Mouse (Mus musculus) lung, embryonic 14.5 days (tissue): Measurements from ENCODE around the gene Spats2l. TPM values are rescaled to one million over a fixed set of nuclear protein-coding genes. Genes with fewer than 3 reads are reported as not detected.
A peak's percentile ranks its signal among the peaks of the same experiment; 100 is the strongest.

Experiments used
- ATAC-seq: fragments of 200-750 bp; cut with Nextera tagmentation; 2 replicates; pipeline ENCODE4 v1.8.0; 2017; ENCODE audit warnings: mild to moderate bottlenecking, moderate TSS enrichment, moderate library complexity; ENCODE audit not compliant: insufficient read depth
- DNase-seq: peaks from one replicate; pipeline ENCODE4 v3.0.0-alpha.2; 2015
- H3K27ac ChIP-seq: fragments of 300-500 bp; sonication (generic); 2 replicates; pipeline ENCODE4 v1.5.1; 2014; ENCODE audit warnings: low read depth, mild to moderate bottlenecking, moderate library complexity
- H3K27me3 ChIP-seq: fragments of 300-500 bp; sonication (generic); 2 replicates; pipeline ENCODE4 v1.6.1; 2014; ENCODE audit warnings: low read length, control low read depth; ENCODE audit not compliant: insufficient read depth
- H3K36me3 ChIP-seq: fragments of 300-500 bp; sonication (generic); 2 replicates; pipeline ENCODE4 v1.6.1; 2014; ENCODE audit warnings: control low read depth; ENCODE audit not compliant: insufficient read depth
- H3K4me1 ChIP-seq: fragments of 300-500 bp; sonication (generic); 2 replicates; pipeline ENCODE4 v1.6.1; 2014; ENCODE audit warnings: antibody characterized with exemption, control low read depth; ENCODE audit not compliant: insufficient read depth
- H3K4me2 ChIP-seq: fragments of 300-500 bp; sonication (generic); 2 replicates; pipeline ENCODE4 v1.6.1; 2014; ENCODE audit warnings: mild to moderate bottlenecking
- H3K4me3 ChIP-seq: fragments of 300-500 bp; sonication (generic); 2 replicates; pipeline ENCODE4 v1.5.1; 2014; ENCODE audit warnings: low read depth, low read length
- H3K9ac ChIP-seq: fragments of 300-500 bp; sonication (generic); 2 replicates; pipeline ENCODE4 v1.6.1; 2014
- H3K9me3 ChIP-seq: fragments of 300-500 bp; sonication (generic); 2 replicates; pipeline ENCODE4 v1.6.1; 2016; ENCODE audit warnings: low read depth, low read length, control low read depth
- CTCF ChIP-seq: IDR thresholded peaks from 2 replicates; pipeline ENCODE4 v1.5.1; 2016; ENCODE audit warnings: antibody characterized with exemption, low read depth
- WGBS: fragments of 180-500 bp; shearing (Covaris S2); extraction: QIAGEN DNeasy Blood & Tissue Kit; methylation state at CpG from one replicate; pipeline ENCODE4 v1.1.7; 2014; 5-methylcytosine and 5-hydroxymethylcytosine counted together
- polyA plus RNA-seq: library from polyadenylated mRNA; unstranded; fragments of >200 nt; fragmentation: Nextera tagmentation; extraction: Ambion mirVana; gene quantifications from 2 replicates; pipeline ENCODE4 v1.2.1, GENCODE M21; 2014

The Spats2l gene
- polyA plus RNA-seq, 1 experiment from 2014 or later = 81.2 TPM

DNA sequence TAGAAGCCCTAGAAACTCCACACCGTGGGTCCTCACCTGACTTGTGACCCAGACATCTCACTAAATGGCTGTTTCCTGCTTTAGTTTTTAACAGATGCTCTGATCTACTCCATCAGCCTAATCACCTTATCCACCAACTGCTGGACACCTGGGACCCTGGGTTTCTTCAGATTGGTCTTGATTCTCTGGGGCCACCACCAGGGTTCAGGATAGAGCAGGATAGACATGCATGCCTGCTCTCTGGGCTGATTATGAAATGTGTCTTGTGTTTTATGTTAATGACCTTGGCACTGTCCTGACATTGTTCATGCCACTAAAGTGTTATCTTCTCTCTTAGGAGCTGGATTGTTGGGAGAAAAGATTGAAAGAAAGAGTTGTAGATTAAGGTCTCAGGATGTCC lies 21.9 kb downstream of the Spats2l start:
- no peak overlapping the region for H3K27ac ChIP-seq
- no peak for TF ChIP-seq CTCF
- ATAC-seq (no peak), DNase-seq (no peak)
- H3K4me3 ChIP-seq = no peak overlapping the region
- 61% methylated on average over 1 of the region's 1 CpGs for WGBS
- no peaks in the 10 kb centered on the region for H3K4me1 ChIP-seq
- H3K9me3 ChIP-seq = no peaks in the 10 kb centered on the region
- H3K9ac ChIP-seq = no peak overlapping the region
- no peaks in the 10 kb centered on the region for H3K36me3 ChIP-seq
- no peak overlapping the region for H3K4me2 ChIP-seq
- H3K27me3 ChIP-seq = no peaks in the 10 kb centered on the region

GRCm38 (mm10) chr1:57799398-57799797 lies 25.4 kb downstream of the Spats2l start:
- no peak for TF ChIP-seq CTCF
- no peak overlapping the region for H3K4me2 ChIP-seq
- DNase-seq = no peak
- 97% methylated on average over 2 of the region's 2 CpGs for WGBS
- ATAC-seq = no peak
- H3K9ac ChIP-seq = no peak overlapping the region
- no peak overlapping the region for H3K4me3 ChIP-seq
- H3K9me3 ChIP-seq = no peaks in the 10 kb centered on the region
- no peaks in the 10 kb centered on the region for H3K27me3 ChIP-seq
- H3K4me1 ChIP-seq = no peaks in the 10 kb centered on the region
- H3K27ac ChIP-seq = no peak overlapping the region
- 0 out of 2 replicates have a peak, but pooled peaks cover 5% of the 10 kb centered on the region for H3K36me3 ChIP-seq

DNA sequence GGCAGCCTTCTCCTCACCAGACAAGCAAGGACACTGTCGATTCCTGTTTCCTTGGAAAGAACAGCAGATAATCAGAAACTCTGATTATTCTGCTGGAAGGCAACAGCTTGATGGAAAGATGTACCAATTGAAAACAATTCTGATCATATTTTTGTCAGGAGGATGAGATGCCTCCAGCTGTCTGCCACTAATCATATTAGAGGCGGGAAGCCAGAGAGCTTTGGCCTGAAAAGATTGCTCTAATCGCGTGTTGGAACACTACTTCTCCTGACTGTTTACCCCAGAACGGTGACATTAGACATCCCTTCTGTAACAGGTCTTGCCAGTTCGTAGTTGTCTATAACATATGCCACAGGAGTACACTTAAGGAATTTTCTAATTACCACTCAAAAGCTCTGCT lies 26.9 kb downstream of the Spats2l start:
- no peak for ATAC-seq
- no peak for DNase-seq
- 69% methylated on average over 6 of the region's 6 CpGs for WGBS

DNA sequence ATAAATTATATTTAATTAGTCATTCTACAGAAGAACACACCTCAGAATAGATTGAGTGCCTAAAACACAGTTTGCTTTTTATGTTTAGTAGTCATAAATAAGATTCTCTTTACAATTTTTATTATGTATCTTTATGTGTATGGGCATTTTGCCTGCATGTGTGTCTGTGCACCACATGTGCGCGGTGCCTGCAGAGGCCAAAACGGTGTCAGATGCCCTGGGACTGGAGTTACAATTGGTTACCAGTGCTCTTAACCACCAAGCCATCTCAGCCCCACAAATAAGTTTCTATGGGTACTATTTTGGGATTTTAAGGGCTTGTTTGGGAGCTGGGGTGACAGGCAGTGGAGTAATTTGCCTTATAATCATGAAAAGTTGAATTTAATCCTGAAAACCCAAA lies 32.2 kb downstream of the Spats2l start:
- no peak for ATAC-seq
- Histone ChIP-seq H3K4me1 (no peaks in the 10 kb centered on the region), H3K27ac (no peak overlapping the region), H3K9ac (no peak overlapping the region), H3K27me3 (no peaks in the 10 kb centered on the region), H3K4me3 (no peak overlapping the region), H3K4me2 (no peak overlapping the region), H3K9me3 (no peaks in the 10 kb centered on the region), H3K36me3 (peaks cover 13% of the 10 kb centered on the region; the same call in 1 of the 2 replicates)
- WGBS = 87% methylated on average over 3 of the region's 3 CpGs
- no peak for TF ChIP-seq CTCF
- DNase-seq = no peak

More for the DNA sequence above, 26.9 kb downstream of the Spats2l start:
- Histone ChIP-seq H3K27ac (no peak overlapping the region), H3K4me2 (no peak overlapping the region), H3K4me1 (no peaks in the 10 kb centered on the region), H3K9me3 (no peaks in the 10 kb centered on the region), H3K9ac (no peak overlapping the region), H3K36me3 (0 out of 2 replicates have a peak, but pooled peaks cover 8% of the 10 kb centered on the region), H3K4me3 (no peak overlapping the region), H3K27me3 (no peaks in the 10 kb centered on the region)
- no peak for TF ChIP-seq CTCF

- no peak overlapping the region for H3K27ac ChIP-seq
- no peak for TF ChIP-seq CTCF
- no peaks in the 10 kb centered on the region for H3K9me3 ChIP-seq
- H3K4me3 ChIP-seq = no peak overlapping the region
- peak; percentile 50; the same call in 1 of the 2 replicates for ATAC-seq
- DNase-seq = no peak
- H3K36me3 ChIP-seq = peaks cover 13% of the 10 kb centered on the region; the same call in 1 of the 2 replicates
- H3K4me2 ChIP-seq = no peak overlapping the region
- no peaks in the 10 kb centered on the region for H3K4me1 ChIP-seq
- WGBS = 35% methylated on average over 7 of the region's 7 CpGs
- no peaks in the 10 kb centered on the region for H3K27me3 ChIP-seq
- no peak overlapping the region for H3K9ac ChIP-seq
These were observed 33.9 kb downstream of the Spats2l start for GRCm38 (mm10) chr1:57807882-57808281.

DNA sequence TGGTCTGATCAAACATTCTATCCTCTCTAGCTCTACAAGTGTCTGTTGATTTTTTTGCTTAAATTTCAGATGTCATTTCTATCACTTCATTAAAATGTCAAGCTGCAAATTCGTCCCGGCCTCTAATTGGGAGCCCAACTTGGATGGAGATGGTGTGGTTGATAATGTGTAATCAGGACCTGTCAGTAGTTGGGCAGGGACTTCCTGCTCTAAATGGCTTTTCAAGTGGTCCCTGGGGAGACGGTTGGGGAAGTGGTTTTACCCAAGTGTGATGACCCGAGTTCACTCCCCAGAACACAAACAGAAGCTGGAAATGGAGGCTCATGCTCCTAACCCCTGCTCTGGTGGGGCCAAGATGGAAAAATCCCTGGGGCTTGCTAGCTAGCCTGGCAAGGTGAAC lies 36.3 kb downstream of the Spats2l start:
- 16% methylated on average over 4 of the region's 4 CpGs for WGBS
- Histone ChIP-seq H3K9ac (no peak overlapping the region), H3K4me1 (no peaks in the 10 kb centered on the region), H3K4me2 (no peak overlapping the region), H3K4me3 (no peak overlapping the region), H3K36me3 (peaks cover 5% of the 10 kb centered on the region; the same call in 1 of the 2 replicates), H3K27me3 (no peaks in the 10 kb centered on the region), H3K9me3 (no peaks in the 10 kb centered on the region), H3K27ac (no peak overlapping the region)
- ATAC-seq (peak; percentile 42; the same call in 1 of the 2 replicates), DNase-seq (peak; percentile 57)
- TF ChIP-seq CTCF = no peak

GRCm38 (mm10) chr1:57817103-57817502 lies 43.1 kb downstream of the Spats2l start:
- TF ChIP-seq CTCF = no peak
- Histone ChIP-seq H3K27ac (no peak overlapping the region), H3K27me3 (no peaks in the 10 kb centered on the region), H3K9ac (no peak overlapping the region), H3K4me1 (peaks cover 7% of the 10 kb centered on the region), H3K9me3 (no peaks in the 10 kb centered on the region), H3K4me3 (no peak overlapping the region), H3K4me2 (no peak overlapping the region), H3K36me3 (no peaks in the 10 kb centered on the region)
- DNase-seq = peak; percentile 32
- ATAC-seq = no peak
- 45% methylated on average over 2 of the region's 2 CpGs for WGBS
